Mouse (Mus musculus): ENCODE data around the gene Ggnbp2. TPM values are rescaled to one million over a fixed set of nuclear protein-coding genes. Genes with fewer than 3 reads are reported as not detected.

The Ggnbp2 gene
- 73.7 and 76.8 TPM in 2 replicates for polyA plus RNA-seq (2015; fragmentation: Nextera tagmentation; extraction: Ambion mirVana)

GRCm38 (mm10) chr11:84870337-84871043, at the start of gene Ggnbp2:
TSS of gene Ggnbp2 (minus strand) at chr11:84870817.
- Histone ChIP-seq H3K27ac (ENCODE audit: low read length) (peak within 1 kb of the TSS; percentile 100), H3K9me3 (ENCODE audit: control insufficient read depth, low read length) (no peaks in the 10 kb centered on the region), H3K4me1 (ENCODE audit: control insufficient read depth, insufficient read depth, low read length) (peaks cover 7% of the 10 kb centered on the region; the same call in 1 of the 2 replicates), H3K27me3 (replicated peaks; ENCODE audit: control insufficient read depth, insufficient read depth, low read length) (no peaks in the 10 kb centered on the region), H3K36me3 (ENCODE audit: control insufficient read depth, insufficient read depth, low read length) (no peaks in the 10 kb centered on the region), H3K4me3 (ENCODE audit: low read length) (peak within 1 kb of the TSS; percentile 89), H3K4me2 (ENCODE audit: low read depth, low read length) (peak within 1 kb of the TSS; percentile 75), H3K9ac (ENCODE audit: low read depth, low read length) (peak within 1 kb of the TSS; percentile 98)
- ATAC-seq, result peak; percentile 89
- WGBS, result under 1% methylated on average over 37 of the region's 62 CpGs

DNA sequence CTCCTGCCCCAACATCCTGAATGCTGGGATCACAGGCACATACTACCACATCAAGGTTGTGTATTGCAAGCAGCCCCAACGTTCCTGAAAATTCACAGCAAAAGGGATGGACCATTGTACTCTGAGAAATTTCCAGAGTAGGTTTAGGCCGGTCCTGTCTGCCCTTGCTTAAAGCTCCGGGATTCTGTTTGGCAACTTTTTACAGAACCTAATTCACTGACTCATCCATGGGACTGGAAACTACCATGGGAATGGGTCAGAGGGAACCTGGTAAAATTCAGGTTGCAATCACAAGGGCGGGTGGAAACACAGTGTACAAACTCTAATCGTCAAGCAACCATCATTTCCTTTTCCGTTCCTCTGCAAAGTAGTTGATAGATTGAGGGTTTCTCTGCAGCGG, 49.3 kb upstream of the Ggnbp2 start:
- H3K36me3 ChIP-seq (ENCODE audit: control insufficient read depth, insufficient read depth, low read length), result no peaks in the 10 kb centered on the region
- H3K4me2 ChIP-seq (ENCODE audit: low read depth, low read length), result no peak overlapping the region
- 0 out of 2 replicates have a peak, but pooled peaks cover 3% of the 10 kb centered on the region for H3K4me1 ChIP-seq (ENCODE audit: control insufficient read depth, insufficient read depth, low read length)
- 67% methylated on average over 7 of the region's 7 CpGs for WGBS
- no peak overlapping the region for H3K27ac ChIP-seq (ENCODE audit: low read length)
- no peak overlapping the region for H3K4me3 ChIP-seq (ENCODE audit: low read length)
- no peaks in the 10 kb centered on the region for H3K9me3 ChIP-seq (ENCODE audit: control insufficient read depth, low read length)
- H3K9ac ChIP-seq (ENCODE audit: low read depth, low read length), result no peak overlapping the region
- ATAC-seq, result no peak
- no peaks in the 10 kb centered on the region for H3K27me3 ChIP-seq (replicated peaks; ENCODE audit: control insufficient read depth, insufficient read depth, low read length)

DNA sequence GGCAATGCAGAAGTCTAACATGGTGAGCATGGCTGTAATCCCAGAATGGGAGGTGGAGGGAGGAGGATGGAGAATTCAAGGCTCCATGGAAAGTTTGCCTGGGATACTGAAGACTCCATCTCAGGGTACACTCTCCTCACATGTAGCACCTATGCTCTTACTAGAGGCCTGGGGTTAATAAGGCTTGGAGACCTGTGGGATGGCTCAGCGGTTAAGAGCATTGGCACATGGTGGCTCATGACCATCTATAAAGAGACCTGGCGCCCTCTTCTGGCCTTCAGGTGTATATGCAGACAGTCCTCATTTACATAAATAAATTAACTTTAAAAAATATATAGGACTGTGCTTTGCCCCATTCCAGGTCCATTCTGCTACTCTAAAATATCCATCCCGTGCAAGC, 48.7 kb upstream of the Ggnbp2 start:
- H3K27me3 ChIP-seq (replicated peaks; ENCODE audit: control insufficient read depth, insufficient read depth, low read length), result no peaks in the 10 kb centered on the region
- H3K4me3 ChIP-seq (ENCODE audit: low read length), result no peak overlapping the region
- 45% methylated on average over 3 of the region's 3 CpGs for WGBS
- H3K9ac ChIP-seq (ENCODE audit: low read depth, low read length), result no peak overlapping the region
- no peaks in the 10 kb centered on the region for H3K36me3 ChIP-seq (ENCODE audit: control insufficient read depth, insufficient read depth, low read length)
- no peaks in the 10 kb centered on the region for H3K9me3 ChIP-seq (ENCODE audit: control insufficient read depth, low read length)
- no peak for ATAC-seq
- no peak overlapping the region for H3K27ac ChIP-seq (ENCODE audit: low read length)
- no peak overlapping the region for H3K4me2 ChIP-seq (ENCODE audit: low read depth, low read length)
- 0 out of 2 replicates have a peak, but pooled peaks cover 3% of the 10 kb centered on the region for H3K4me1 ChIP-seq (ENCODE audit: control insufficient read depth, insufficient read depth, low read length)

DNA sequence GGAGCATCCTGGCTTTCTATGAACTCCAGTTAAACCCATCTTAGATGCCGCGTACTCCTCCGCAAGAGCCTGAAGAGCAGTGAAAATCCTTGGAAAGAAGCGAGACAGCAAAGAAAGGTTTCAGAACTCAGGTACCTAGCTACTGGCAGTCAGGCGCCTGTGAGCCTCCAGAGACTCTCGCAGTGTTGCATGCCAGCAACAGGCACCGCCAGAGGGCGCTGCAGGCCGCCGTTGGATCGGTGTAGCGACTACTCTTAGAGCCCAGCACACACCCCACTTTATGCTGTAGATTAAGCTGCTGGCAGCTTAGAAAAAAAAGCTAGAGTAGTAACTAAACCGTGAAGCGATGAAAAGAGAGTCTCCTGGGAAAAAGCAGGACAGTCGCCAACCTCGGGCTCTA, 47.8 kb upstream of the Ggnbp2 start:
- no peaks in the 10 kb centered on the region for H3K36me3 ChIP-seq (ENCODE audit: control insufficient read depth, insufficient read depth, low read length)
- 0 out of 2 replicates have a peak, but pooled peaks cover 3% of the 10 kb centered on the region for H3K4me1 ChIP-seq (ENCODE audit: control insufficient read depth, insufficient read depth, low read length)
- H3K9ac ChIP-seq (ENCODE audit: low read depth, low read length), result peak overlapping the region; percentile 4; the same call in 1 of the 2 replicates
- no peak overlapping the region for H3K4me3 ChIP-seq (ENCODE audit: low read length)
- WGBS, result 7% methylated on average over 16 of the region's 16 CpGs
- no peak overlapping the region for H3K27ac ChIP-seq (ENCODE audit: low read length)
- peak; percentile 68 for ATAC-seq
- peak overlapping the region; percentile 26; the same call in 1 of the 2 replicates for H3K4me2 ChIP-seq (ENCODE audit: low read depth, low read length)
- H3K27me3 ChIP-seq (replicated peaks; ENCODE audit: control insufficient read depth, insufficient read depth, low read length), result no peaks in the 10 kb centered on the region
- H3K9me3 ChIP-seq (ENCODE audit: control insufficient read depth, low read length), result no peaks in the 10 kb centered on the region

DNA sequence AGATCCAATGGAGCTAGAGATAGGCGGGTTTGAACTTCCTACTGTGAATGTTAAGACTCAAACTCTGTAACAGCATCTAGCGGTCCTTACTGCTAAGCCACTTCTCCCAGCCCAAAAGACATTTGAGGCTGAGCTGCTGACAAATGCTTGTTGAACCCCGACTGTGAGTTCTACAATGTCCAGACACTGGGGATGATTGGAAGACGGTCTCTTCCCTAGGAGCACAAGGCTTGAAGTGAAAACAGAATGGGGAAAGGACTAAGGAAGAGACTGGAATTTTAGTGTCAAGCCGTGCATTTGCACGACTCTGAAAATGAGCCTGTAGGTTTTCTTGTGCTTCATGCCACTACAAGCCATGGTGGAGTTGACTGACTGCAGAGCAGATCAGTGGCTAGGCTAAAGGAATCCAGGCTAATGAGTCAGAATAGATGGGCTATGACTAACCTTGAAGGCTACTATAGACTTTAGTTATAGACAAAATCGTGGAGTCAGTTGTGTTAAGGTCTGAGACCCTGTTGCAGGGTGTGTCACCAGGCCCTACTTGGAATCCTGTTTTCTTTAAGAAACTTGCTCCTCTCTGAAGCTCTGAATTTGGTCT, 46.2 kb upstream of the Ggnbp2 start:
- Histone ChIP-seq H3K4me3 (ENCODE audit: low read length) (peak overlapping the region; percentile 90), H3K27me3 (replicated peaks; ENCODE audit: control insufficient read depth, insufficient read depth, low read length) (no peaks in the 10 kb centered on the region), H3K4me1 (ENCODE audit: control insufficient read depth, insufficient read depth, low read length) (0 out of 2 replicates have a peak, but pooled peaks cover 3% of the 10 kb centered on the region), H3K36me3 (ENCODE audit: control insufficient read depth, insufficient read depth, low read length) (0 out of 2 replicates have a peak, but pooled peaks cover 3% of the 10 kb centered on the region), H3K9ac (ENCODE audit: low read depth, low read length) (peak overlapping the region; percentile 93; the same call in 1 of the 2 replicates), H3K4me2 (ENCODE audit: low read depth, low read length) (peak overlapping the region; percentile 47), H3K9me3 (ENCODE audit: control insufficient read depth, low read length) (no peaks in the 10 kb centered on the region), H3K27ac (ENCODE audit: low read length) (no peak overlapping the region)
- 55% methylated on average over 7 of the region's 7 CpGs for WGBS
- ATAC-seq, result no peak

GRCm38 (mm10) chr11:84916053-84916702, 45.6 kb upstream of the Ggnbp2 start, which contains the start of gene Znhit3:
TSS of gene Znhit3 (minus strand) at chr11:84916366.
- no peaks in the 10 kb centered on the region for H3K27me3 ChIP-seq (replicated peaks; ENCODE audit: control insufficient read depth, insufficient read depth, low read length)
- 3% methylated on average over 34 of the region's 34 CpGs for WGBS
- peak within 1 kb of the TSS; percentile 93 for H3K9ac ChIP-seq (ENCODE audit: low read depth, low read length)

DNA sequence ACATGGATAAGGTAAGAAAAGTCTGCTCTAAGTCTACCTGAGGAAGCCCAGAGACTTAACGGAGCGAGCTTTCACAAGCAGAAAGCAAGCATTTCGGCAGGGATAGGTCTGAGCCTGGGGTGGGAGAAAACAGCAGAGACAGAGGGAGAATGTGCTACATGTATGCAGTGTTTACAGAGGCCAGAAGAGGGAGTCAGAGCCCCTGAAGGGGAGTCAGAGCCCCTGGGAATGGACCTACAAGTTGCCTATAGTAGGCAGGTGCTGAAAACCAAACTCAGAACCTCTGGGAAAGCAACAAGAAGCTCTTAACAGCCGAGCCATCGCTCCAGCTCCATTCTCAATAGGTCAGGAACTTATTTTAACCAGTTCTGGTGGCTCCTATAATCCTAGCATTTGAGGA, 44.1 kb upstream of the Ggnbp2 start:
- no peaks in the 10 kb centered on the region for H3K27me3 ChIP-seq (replicated peaks; ENCODE audit: control insufficient read depth, insufficient read depth, low read length)
- no peak overlapping the region for H3K4me3 ChIP-seq (ENCODE audit: low read length)
- ATAC-seq, result no peak
- no peak overlapping the region for H3K4me2 ChIP-seq (ENCODE audit: low read depth, low read length)
- H3K4me1 ChIP-seq (ENCODE audit: control insufficient read depth, insufficient read depth, low read length), result 0 out of 2 replicates have a peak, but pooled peaks cover 3% of the 10 kb centered on the region
- 0 out of 2 replicates have a peak, but pooled peaks cover 3% of the 10 kb centered on the region for H3K36me3 ChIP-seq (ENCODE audit: control insufficient read depth, insufficient read depth, low read length)
- no peak overlapping the region for H3K27ac ChIP-seq (ENCODE audit: low read length)
- H3K9ac ChIP-seq (ENCODE audit: low read depth, low read length), result no peak overlapping the region
- H3K9me3 ChIP-seq (ENCODE audit: control insufficient read depth, low read length), result no peaks in the 10 kb centered on the region
- 90% methylated on average over 5 of the region's 5 CpGs for WGBS

More at GRCm38 (mm10) chr11:84916053-84916702, 45.6 kb upstream of the Ggnbp2 start, which contains the start of gene Znhit3:
- H3K4me1 ChIP-seq (ENCODE audit: control insufficient read depth, insufficient read depth, low read length), result 0 out of 2 replicates have a peak, but pooled peaks cover 3% of the 10 kb centered on the region
- H3K9me3 ChIP-seq (ENCODE audit: control insufficient read depth, low read length), result no peaks in the 10 kb centered on the region
- H3K4me3 ChIP-seq (ENCODE audit: low read length), result peak within 1 kb of the TSS; percentile 90
- 0 out of 2 replicates have a peak, but pooled peaks cover 3% of the 10 kb centered on the region for H3K36me3 ChIP-seq (ENCODE audit: control insufficient read depth, insufficient read depth, low read length)
- no peak within 1 kb of the TSS for H3K27ac ChIP-seq (ENCODE audit: low read length)
- H3K4me2 ChIP-seq (ENCODE audit: low read depth, low read length), result peak within 1 kb of the TSS; percentile 64
- peak; percentile 91 for ATAC-seq

DNA sequence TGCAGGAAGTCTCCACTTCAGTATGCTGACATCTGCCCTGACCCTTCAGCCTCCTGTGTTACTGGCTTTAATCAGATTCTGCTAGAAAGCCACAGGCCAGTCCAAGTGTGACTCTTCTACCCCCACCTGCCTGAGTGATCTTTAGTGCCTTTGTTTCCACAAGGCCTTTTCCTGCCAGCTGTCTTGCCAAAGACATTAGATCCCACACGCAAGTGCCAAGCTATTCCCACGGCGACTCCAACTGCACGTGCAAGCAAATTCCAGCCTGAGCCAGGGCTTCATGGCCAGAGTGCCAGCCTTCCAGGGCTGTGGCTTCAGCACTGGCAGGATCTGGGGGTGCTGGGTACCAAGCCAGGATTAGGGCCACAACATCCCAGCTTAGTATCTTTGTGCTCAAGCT, 39.8 kb upstream of the Ggnbp2 start:
- no peak for ATAC-seq
- Histone ChIP-seq H3K36me3 (ENCODE audit: control insufficient read depth, insufficient read depth, low read length) (peaks cover 10% of the 10 kb centered on the region; the same call in 1 of the 2 replicates), H3K9ac (ENCODE audit: low read depth, low read length) (no peak overlapping the region), H3K27ac (ENCODE audit: low read length) (no peak overlapping the region), H3K27me3 (replicated peaks; ENCODE audit: control insufficient read depth, insufficient read depth, low read length) (no peaks in the 10 kb centered on the region), H3K9me3 (ENCODE audit: control insufficient read depth, low read length) (no peaks in the 10 kb centered on the region), H3K4me1 (ENCODE audit: control insufficient read depth, insufficient read depth, low read length) (0 out of 2 replicates have a peak, but pooled peaks cover 2% of the 10 kb centered on the region), H3K4me2 (ENCODE audit: low read depth, low read length) (no peak overlapping the region), H3K4me3 (ENCODE audit: low read length) (no peak overlapping the region)
- 84% methylated on average over 4 of the region's 4 CpGs for WGBS

- no peak overlapping the region for H3K4me3 ChIP-seq (ENCODE audit: low read length)
- H3K4me1 ChIP-seq (ENCODE audit: control insufficient read depth, insufficient read depth, low read length), result no peaks in the 10 kb centered on the region
- H3K36me3 ChIP-seq (ENCODE audit: control insufficient read depth, insufficient read depth, low read length), result peaks cover 10% of the 10 kb centered on the region; the same call in 1 of the 2 replicates
- H3K27ac ChIP-seq (ENCODE audit: low read length), result no peak overlapping the region
- ATAC-seq, result no peak
- no peak overlapping the region for H3K9ac ChIP-seq (ENCODE audit: low read depth, low read length)
- H3K27me3 ChIP-seq (replicated peaks; ENCODE audit: control insufficient read depth, insufficient read depth, low read length), result no peaks in the 10 kb centered on the region
- WGBS, result 90% methylated on average over 6 of the region's 6 CpGs
- H3K4me2 ChIP-seq (ENCODE audit: low read depth, low read length), result no peak overlapping the region
- no peaks in the 10 kb centered on the region for H3K9me3 ChIP-seq (ENCODE audit: control insufficient read depth, low read length)
Observed at GRCm38 (mm10) chr11:84908480-84908879, 37.9 kb upstream of the Ggnbp2 start.

Measured in intestine, embryonic 16.5 days (tissue).